Mouse (Mus musculus) regulatory T cell (primary cell): ENCODE data around the gene Mon1a.

Experiments
- in situ Hi-C: fragments of 300-600 bp; cut with MboI, MseI; formaldehyde crosslinking; loops from one replicate; pipeline ENCODE4 v1.15.1; 2025; ENCODE audit warnings: high pct_unique_total_duplicates

Mon1a gene

DNA sequence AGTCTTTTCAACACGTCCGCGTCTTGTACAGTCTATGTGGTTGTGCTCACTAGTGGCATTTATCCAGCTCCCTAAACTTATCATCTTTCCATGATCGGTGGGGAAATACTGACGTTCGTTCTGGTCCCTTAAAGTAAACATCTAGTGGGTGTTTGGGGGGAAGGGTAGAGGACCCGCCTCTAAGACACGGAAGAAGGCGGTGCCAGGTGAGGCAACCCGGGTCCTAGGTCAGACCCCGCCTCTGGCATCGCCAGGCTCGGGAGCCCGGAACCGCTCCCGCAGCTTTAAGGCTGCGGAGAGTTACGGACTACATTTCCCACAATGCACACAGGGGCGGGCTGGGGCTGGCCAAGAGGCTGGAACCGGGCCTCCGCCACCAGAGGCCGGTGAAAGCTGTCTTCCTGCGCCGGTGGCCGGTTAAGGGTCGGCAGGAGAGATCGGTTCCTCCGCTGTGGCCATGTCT is at the start of gene Mon1a:
Mon1a (plus strand) TSS at position 348 of the 463 bp plus-strand sequence.
- in situ Hi-C loops: no loop called here

DNA sequence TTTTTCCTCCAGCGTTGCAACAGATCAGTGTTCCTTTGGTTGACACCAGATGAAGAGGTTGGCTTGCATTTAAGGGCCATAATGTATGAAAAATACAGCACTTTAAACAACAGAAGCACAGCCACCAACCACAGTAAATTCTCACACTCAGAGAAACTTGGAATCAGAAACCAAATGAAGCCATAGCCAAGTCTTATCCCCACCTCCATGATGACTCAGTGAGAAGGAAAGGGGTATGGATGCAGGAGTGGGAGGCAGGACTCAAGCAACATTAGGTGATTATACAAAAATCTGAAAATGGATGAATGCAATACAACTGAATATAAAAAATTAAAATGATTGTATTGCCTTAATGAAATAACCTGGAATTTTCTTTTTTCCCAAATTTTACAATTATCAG is 49.1 kb upstream of the Mon1a start:
- in situ Hi-C loops: no loop called here

DNA sequence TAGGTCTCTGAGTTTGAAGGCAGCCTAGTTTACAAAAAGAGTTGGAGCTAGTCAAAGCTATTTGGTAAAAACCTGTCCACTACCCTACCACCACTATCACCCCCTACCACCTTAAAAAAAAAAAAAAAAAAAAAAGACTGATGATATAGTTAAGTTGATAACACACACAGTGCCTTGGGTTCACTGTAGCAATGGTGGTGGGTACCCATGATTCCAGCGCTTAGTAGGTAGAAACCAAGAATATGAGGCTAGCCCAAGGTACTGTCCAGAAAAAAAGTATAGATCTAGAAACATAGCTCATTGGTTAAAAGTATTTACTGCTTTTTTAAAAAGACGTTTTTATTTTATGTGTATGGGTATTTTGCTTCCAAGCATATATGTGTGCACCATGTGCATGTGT is 45.2 kb upstream of the Mon1a start:
- in situ Hi-C loops: loop anchor here (10.0 kb wide), 1 partner anchor 542 kb away; no protein-coding TSS in a partner anchor

DNA sequence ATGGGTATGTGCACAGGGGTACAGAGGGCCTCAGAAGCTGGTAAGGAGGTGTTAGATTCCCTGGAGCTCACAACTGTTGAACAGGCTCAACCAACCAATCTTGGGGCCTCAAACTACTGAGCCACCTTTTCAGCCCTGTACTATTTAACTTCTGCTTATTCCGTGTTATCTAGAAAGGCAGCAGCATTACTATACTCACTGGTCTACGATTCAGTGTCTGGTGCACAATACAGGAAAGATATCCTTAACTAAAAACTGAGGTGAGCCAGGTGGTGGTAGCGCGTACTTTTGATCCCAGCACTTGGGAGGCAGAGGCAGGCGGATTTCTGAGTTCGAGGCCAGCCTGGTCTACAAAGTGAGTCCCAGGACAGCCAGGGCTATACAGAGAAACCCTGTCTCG is 39.0 kb upstream of the Mon1a start:
- in situ Hi-C loops: loop anchor here (10.0 kb wide), 1 partner anchor 536 kb away; no protein-coding TSS in a partner anchor

DNA sequence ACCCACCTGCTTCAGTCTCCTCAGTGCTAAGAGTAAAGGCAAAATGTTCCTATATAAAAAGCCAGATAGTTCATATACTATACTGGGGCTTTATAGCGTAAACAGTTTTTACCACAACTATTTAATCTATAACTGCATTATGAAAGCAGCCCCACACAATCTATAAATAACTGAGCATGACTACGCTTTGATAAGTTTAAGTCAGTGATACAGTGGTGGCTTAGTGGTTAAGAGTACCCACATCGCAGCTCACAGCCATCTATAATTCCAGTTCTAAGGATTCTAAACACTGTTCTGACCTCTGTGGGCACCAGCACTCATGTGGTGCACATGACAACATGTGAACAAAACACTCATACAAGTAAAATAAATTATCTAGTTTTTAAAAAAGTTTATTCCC is 29.6 kb upstream of the Mon1a start:
- in situ Hi-C loops: no loop called here

DNA sequence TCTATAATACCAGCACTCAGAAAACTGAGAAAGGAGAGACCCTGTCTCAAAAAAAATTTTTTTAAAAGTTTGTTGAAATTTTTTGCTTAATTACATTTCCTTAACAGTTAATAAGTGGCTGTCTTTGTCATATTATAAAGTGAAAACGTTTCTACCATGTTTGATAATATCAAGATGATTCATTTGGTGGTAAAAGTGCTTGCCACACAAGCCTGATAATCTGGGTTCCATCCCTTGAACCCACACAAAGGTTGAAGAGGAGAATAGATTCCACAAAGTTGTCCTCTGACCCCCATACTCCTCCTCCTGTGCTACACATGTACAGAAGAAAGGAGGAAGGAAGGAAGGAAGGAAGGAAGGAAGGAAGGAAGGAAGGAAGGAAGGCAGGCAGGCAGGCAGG is 23.5 kb upstream of the Mon1a start:
- in situ Hi-C loops: no loop called here

DNA sequence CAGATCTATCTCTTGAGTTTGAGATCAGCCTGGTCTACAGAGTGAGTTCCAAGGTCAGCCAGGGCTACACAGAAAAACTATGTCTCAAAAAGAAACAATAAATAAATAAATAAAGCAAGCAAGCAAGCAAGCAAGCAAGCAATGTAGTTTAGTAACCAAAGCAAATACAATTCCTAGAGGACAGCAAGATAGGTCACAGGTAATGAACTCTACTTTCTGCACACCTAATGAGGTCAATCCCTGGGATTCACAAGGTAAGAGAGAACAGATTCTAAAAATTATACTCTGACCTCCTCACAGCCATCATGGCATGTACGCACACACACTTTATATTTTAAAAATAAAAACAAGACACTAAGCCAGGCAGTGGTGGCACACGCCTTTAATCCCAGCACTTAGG is 21.9 kb upstream of the Mon1a start:
- in situ Hi-C loops: no loop called here

DNA sequence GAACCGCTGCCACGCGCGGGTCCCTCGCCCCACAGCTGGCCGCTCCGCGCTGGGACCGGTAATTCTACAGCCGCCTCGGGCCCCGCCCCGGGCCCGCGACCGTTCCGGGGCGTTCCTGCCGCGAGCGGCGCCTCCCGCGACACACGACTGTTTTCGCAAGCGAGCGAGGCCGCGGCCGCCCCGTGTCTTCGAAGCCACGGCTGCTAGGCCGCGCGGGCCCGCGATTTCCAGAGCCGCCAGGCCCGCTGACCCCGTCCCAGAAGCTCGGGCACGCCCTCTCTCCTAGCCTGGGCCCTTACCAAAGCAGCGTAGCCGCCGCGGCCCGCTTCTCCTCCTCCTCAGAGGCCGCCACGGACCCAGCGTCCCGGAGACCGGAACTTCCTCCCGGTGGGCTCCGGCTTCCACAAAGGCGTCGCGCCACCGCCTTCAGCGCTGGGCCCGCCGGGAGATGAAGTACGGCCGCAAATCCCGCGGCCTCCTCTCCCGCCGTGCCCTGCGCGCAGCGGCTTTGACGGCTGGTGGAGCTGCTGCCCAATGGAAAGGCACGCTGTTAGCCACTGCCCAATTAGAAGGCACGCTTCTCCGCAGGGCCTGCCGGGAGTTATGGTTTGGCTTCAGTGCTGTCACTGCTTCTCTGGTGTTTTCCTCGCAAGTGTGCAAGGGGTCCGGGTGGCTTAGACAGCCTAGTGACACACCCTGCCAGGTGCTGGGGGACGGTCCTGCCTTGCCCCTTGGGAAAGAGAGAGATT is 15.4 kb upstream of the Mon1a start:
- in situ Hi-C loops: loop anchor here (5.0 kb wide), 1 partner anchor 320 kb away; the partner anchor contains the start of gene Rassf1

DNA sequence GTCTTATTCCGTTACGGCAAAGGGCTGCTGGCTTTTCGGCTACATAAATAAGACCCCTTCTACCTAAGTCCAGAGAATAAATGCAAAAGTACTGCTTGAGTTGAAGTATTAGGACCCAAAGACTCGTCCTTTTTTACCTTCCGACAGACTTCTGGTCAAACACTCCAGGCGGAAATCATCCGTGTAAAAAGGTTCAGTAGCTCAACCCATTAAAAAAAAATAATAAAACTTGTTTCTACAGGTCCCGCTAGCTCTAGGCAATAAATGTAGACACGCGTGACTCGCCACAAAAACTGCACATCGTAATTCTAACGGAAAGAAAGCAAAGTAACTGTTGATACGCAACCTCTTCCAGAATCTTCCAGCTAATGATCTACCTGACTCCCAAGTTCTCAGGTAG is 14.8 kb upstream of the Mon1a start, which contains the start of gene Rbm6:
Rbm6 (minus strand) TSS at position 101 of the 400 bp plus-strand sequence.
- in situ Hi-C loops: loop anchor here (5.0 kb wide), 1 partner anchor 321 kb away; the partner anchor contains the start of gene Rassf1

DNA sequence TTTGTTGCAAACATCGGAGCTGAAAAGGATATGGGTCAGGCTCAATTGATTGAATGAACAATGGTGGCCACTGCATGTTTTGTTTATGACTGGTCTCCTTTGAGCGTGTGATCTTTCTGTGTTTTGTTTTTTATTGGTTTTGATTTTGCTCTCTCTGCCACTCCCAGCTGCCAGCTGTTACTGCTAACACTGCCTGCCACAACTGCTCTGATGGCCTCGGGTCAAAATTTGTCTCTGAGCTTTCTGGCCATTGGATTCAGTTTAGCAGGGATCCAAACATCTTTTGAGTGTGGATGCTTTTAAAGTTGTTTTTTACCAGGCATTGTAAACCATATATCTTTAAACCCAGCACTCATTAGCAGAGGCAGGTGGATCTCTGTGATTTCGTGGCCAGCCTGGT is 7.5 kb upstream of the Mon1a start:
- in situ Hi-C loops: no loop called here

DNA sequence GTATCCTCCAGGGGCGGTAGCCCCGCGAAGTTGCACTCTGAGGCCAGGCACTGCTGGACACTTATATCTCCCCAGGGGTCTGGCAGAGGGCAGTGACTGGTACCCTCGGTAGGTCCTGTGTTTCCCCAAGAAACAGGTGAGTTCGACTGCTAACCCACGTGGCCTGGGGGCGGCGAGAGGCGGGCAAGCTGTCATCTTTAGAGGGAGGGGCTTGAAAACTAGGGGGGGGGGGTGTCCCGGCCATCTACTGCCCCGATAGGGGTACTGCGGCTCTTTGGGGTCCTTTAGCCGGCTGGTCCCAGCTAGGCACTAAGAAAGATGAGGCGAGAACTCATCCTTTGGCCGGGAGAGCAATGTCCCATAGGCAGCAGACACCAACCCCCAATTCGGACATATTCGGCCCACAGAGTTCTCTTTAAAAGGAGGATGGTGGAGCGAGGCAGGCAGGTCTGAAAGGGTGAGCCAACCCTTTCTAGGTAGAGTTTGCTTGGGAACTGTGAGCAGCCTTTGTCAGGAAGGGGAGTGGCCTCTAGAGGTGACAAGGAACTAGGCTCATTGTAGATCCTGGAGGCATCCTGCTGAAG is 408 bp downstream of the Mon1a start:
- in situ Hi-C loops: no loop called here

DNA sequence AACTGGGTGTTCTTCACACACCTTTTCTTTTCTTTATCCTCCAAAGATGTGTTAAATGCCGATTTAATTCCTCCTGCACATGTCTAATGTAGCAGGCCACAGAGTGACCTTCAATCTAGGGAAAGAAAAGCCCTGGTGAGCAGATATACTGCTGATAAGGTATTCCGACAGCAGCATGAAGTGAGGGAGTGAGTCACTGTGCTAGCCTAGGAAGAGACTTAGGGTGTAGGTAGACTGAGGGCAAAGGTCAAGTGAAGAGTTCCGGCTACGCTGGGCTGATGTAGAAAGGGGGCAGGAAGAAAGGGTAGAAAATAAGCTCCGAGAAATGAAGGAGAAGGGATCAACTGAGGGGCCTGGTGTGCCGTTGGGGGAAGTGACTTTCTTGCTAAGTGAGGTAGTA is 2.3 kb downstream of the Mon1a start:
- in situ Hi-C loops: no loop called here

DNA sequence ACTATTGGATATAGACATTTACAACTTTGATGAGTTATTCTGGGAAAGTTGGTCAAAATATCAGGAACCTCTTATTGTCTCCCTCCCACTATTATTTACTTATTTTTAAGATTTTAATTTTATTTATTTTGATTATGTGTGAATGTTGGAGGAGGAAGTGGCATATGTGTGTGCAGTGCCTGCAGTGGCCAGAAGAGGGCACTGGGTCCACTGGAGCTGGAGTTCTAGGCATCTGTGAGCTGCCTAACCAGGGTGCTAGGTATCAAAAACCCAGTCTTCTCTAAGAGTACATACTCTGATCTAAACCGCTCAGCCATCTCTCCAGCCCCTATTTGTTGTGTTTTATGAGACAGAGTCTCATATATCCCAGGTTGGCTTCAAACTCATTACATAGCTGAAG is 3.1 kb downstream of the Mon1a start:
- in situ Hi-C loops: no loop called here

DNA sequence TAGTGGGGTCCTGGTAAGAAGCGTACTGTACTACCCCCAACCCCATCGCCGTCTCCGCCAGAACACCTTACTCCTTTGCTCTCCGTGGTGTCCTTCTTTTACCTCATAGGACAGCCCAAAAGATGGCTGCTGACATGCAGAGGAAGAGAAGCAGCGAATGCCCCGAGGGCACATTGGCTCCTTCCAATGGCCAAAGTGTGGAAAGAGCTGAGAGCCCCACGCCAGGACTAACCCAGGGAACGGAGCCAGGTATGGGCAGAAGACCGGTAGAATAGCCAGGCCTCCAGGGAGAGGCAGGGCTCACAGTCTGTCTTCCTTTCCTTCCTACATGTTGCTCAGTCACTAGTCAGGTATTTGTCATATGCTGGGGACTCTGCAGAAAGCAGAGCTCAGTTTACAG is 10.6 kb downstream of the Mon1a start:
- in situ Hi-C loops: no loop called here

DNA sequence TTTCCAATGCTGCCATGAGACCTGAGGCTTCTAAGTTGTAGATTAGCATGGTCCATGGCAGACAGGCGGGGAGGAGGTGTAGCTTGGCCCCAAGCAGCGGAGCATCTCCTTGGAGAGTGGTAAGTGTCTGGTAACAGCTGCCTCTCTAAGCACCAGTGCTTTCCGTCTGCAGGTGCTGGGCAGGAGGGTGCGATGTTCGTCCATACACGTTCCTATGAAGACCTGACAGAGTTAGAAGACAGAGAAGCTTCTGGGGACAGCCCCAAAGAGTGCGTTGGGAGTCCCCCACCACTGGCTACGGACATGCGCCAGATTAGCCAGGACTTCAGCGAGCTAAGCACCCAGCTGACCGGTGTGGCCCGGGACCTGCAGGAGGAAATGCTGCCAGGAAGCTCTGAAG is 11.9 kb downstream of the Mon1a start:
- in situ Hi-C loops: no loop called here

DNA sequence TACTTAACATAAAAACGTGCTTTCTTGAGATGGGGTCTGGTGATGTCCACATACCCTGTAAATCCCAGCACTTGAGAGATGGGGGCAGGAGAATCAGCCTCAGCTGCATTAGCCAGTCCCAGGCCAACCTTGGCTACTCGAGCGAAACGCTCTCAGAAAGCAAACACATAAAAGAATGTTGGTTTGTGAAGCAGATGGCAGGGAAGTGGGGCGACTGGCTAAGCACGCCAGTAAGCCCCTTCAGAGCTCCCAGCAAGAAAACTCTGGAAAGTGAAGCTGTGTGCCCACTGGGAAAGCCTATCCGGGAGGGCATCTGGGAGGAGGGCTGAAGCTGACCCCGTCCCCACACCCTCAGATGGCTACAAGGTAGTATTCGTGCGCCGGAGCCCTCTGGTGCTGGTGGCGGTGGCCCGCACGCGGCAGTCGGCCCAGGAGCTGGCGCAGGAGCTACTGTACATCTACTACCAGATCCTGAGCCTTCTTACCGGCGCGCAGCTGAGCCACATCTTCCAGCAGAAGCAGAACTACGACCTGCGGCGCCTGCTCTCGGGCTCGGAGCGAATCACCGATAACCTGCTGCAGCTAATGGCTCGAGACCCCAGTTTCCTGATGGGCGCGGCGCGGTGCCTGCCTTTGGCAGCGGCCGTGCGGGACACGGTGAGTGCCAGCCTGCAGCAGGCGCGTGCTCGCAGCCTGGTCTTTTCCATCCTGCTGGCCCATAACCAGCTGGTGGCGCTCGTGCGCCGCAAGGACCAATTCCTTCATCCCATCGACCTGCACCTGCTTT is 13.1 kb downstream of the Mon1a start:
- in situ Hi-C loops: no loop called here

DNA sequence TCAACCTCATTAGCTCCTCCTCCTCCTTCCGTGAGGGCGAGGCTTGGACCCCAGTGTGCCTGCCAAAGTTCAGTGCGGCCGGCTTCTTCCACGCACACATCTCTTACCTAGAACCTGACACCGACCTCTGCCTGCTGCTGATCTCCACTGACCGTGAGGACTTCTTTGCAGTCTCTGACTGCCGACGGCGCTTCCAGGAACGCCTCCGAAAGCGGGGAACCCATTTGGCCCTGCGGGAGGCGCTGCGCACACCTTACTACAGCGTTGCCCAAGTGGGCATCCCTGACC is 13.6 kb downstream of the Mon1a start:
- in situ Hi-C loops: no loop called here

DNA sequence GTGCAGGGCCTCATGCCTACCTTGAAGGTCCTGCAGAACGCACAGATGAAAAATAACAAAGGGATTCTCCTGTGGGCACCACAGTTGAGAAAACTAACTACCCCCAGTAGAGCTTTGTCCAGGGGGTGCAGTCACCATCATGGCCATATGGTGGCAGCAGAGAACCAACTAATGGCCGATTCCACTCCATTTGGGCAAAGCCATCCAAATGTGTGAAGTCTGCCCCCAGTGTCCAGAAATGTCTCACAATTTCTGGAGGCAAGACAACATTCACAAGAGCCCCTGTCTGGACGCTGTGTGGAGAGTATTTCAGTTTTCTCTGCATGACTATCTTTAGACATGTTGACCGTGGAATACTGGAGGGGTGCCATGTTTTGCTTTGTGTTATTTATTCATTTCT is 16.8 kb downstream of the Mon1a start:
- in situ Hi-C loops: no loop called here

DNA sequence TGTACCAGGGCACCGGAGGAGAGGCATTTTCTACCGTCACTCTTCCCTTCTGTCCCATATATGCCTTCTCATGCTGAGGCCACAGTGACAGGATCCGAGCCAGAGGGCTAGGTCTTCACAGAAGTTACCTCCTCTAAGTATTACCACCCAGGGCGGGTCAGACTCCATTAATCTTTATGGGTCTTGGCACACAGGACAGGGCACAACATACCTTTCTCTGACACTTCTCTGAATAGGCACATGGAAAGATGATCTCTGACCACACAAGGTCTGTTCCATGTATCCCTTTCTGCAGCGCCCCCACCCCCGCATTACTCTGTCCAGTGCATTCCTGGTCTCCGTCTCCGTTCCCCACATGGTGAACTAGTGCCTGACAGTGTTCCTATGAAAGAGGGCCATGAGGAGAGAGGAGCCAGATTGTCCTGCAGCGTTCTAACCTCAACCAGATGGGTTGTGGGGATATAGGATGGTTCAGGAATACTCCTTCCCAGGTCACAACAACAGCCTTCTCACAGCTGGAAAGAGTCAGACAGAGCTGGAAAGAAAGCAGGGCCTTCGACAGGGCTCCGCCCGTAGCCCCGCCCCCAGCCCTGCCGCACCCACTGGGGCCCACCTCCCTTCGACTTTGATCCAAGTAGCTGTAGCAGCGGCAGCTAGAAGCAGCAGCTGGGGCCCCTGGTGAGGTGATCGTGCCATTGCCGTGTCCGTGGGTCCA is 18.5 kb downstream of the Mon1a start, which contains the start of gene Mst1r:
Mst1r (plus strand) TSS at position 622 of the 715 bp plus-strand sequence.
- in situ Hi-C loops: no loop called here

DNA sequence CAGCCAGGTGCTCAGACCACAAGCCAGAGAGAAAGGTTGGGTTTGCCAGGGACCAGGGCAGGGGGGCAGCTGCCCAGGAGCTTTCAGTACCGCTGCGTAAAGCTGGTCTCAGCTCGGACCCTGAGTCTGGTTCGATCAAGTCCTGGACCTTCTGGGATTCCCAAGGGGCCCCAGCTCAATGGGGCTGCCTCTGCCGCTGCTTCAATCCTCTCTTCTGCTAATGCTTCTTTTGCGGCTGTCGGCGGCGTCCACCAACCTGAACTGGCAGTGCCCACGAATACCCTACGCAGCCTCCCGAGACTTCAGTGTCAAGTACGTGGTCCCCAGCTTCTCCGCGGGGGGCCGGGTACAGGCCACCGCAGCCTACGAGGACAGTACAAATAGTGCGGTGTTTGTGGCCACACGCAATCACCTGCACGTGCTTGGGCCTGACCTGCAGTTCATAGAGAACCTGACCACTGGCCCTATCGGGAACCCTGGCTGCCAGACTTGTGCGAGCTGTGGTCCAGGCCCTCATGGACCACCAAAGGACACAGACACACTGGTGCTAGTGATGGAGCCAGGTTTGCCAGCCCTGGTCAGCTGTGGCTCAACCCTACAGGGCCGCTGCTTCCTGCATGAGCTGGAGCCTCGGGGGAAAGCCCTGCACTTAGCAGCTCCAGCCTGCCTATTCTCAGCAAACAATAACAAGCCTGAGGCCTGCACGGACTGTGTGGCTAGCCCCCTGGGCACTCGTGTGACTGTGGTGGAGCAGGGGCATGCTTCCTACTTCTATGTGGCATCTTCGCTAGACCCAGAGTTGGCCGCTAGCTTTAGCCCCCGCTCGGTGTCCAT is 19.2 kb downstream of the Mon1a start:
- in situ Hi-C loops: no loop called here

DNA sequence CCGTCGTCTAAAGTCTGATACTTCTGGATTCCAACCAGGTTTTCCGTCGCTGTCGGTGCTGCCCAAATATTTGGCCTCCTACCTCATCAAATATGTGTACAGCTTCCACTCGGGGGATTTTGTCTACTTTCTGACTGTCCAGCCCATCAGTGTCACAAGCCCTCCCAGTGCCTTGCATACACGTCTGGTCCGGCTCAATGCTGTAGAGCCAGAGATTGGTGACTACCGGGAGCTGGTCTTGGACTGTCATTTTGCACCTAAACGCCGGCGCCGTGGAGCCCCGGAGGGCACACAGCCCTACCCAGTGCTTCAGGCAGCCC is 19.8 kb downstream of the Mon1a start:
- in situ Hi-C loops: no loop called here
